Mouse (Mus musculus) CH12.LX (cell line): ENCODE results near the gene Rnf10. TPM values are rescaled to one million over a fixed set of nuclear protein-coding genes. Genes with fewer than 3 reads are reported as not detected.
A peak's percentile ranks its signal among the peaks of the same experiment; 100 is the strongest.

Experiments used
- DNase-seq: peaks from one replicate; pipeline ENCODE4 v3.0.0-alpha.2; 2013; ENCODE audit errors: extremely low read depth
- H3K27ac ChIP-seq: 2 replicates; pipeline ENCODE4 v1.5.1; 2012; ENCODE audit warnings: low read depth, mild to moderate bottlenecking, control low read depth, moderate library complexity; ENCODE audit not compliant: insufficient read depth
- H3K27me3 ChIP-seq: replicated peaks from 2 replicates; pipeline ENCODE3; 2012; ENCODE audit warnings: inconsistent platforms
- H3K36me3 ChIP-seq, 2 experiments: replicated peaks in 1 of 2; 2 replicates each; pipeline versions ENCODE3 to v1.6.1; 2012; ENCODE audit warnings: inconsistent platforms in 1 of 2, low read length in 1 of 2, mild to moderate bottlenecking in 1 of 2, mixed read lengths in 1 of 2, moderate library complexity in 1 of 2; ENCODE audit not compliant: control insufficient read depth in 1 of 2, insufficient read depth in 1 of 2
- H3K4me1 ChIP-seq, 2 experiments: 2 replicates each; pipeline ENCODE4 v1.6.1; 2012; ENCODE audit warnings: inconsistent platforms in 1 of 2, moderate library complexity in 1 of 2; ENCODE audit not compliant: insufficient read depth in 2 of 2, control insufficient read depth in 1 of 2
- H3K4me2 ChIP-seq: 2 replicates; pipeline ENCODE4 v1.6.1; 2012; ENCODE audit warnings: low read depth, mild to moderate bottlenecking, control low read depth; ENCODE audit not compliant: poor library complexity, insufficient read depth, severe bottlenecking
- H3K4me3 ChIP-seq, 3 experiments: fragments of 150-350 bp in 1 of 3; sonication (generic) in 1 of 3; replicated peaks in 1 of 3; 2 replicates each; pipeline versions ENCODE3 to v1.5.1; 2011 to 2012; ENCODE audit warnings: low read depth in 2 of 3, low read length in 2 of 3, mild to moderate bottlenecking in 2 of 3, moderate library complexity in 2 of 3, control low read depth in 1 of 3, improper control_type of control experiment in 1 of 3, inconsistent platforms in 1 of 3, mixed read lengths in 1 of 3; ENCODE audit not compliant: poor library complexity in 1 of 3
- H3K79me2 ChIP-seq: replicated peaks from 2 replicates; pipeline ENCODE4 v1.6.1; 2012; ENCODE audit warnings: mild to moderate bottlenecking, moderate library complexity; ENCODE audit not compliant: control insufficient read depth, poor library complexity, insufficient read depth, severe bottlenecking; ENCODE audit errors: extremely low read depth
- H3K9ac ChIP-seq: 2 replicates; pipeline ENCODE4 v1.6.1; 2012; ENCODE audit warnings: low read depth, mild to moderate bottlenecking, control low read depth, moderate library complexity; ENCODE audit not compliant: insufficient read depth
- H3K9me3 ChIP-seq: replicated peaks from 2 replicates; pipeline ENCODE3; 2012; ENCODE audit warnings: low read length, inconsistent platforms, mixed read lengths
- BHLHE40 ChIP-seq: IDR thresholded peaks from 2 replicates; pipeline ENCODE4 v1.6.1; 2011; ENCODE audit warnings: mild to moderate bottlenecking, low read depth, low read length, improper control_type of control experiment
- CHD1 ChIP-seq: IDR thresholded peaks from 2 replicates; pipeline ENCODE4 v1.6.1; 2012; ENCODE audit warnings: low read depth, low read length, improper control_type of control experiment, inconsistent platforms
- E2F4 ChIP-seq: IDR thresholded peaks from 2 replicates; pipeline ENCODE4 v1.6.1; 2011; ENCODE audit warnings: low read depth, low read length, improper control_type of control experiment; ENCODE audit not compliant: insufficient replicate concordance
- EP300 ChIP-seq: IDR thresholded peaks from 2 replicates; pipeline ENCODE4 v1.6.1; 2011; ENCODE audit warnings: low read length, improper control_type of control experiment
- ETS1 ChIP-seq: conservative IDR thresholded peaks from 2 replicates; pipeline ENCODE4 v1.6.1; 2012; ENCODE audit warnings: low read depth, mild to moderate bottlenecking, inconsistent platforms, low read length, improper control_type of control experiment, moderate library complexity
- GABPA ChIP-seq: IDR thresholded peaks from 2 replicates; pipeline ENCODE4 v1.6.1; 2012; ENCODE audit warnings: low read depth, low read length, improper control_type of control experiment, inconsistent platforms; ENCODE audit not compliant: insufficient replicate concordance
- HCFC1 ChIP-seq: IDR thresholded peaks from 2 replicates; pipeline ENCODE4 v1.6.1; 2012; ENCODE audit warnings: low read depth, mild to moderate bottlenecking, inconsistent platforms, low read length, improper control_type of control experiment
- JUN ChIP-seq: IDR thresholded peaks from 2 replicates; pipeline ENCODE4 v1.6.1; 2011; ENCODE audit warnings: low read depth, mild to moderate bottlenecking, low read length, improper control_type of control experiment, moderate library complexity; ENCODE audit not compliant: insufficient read depth
- JUND ChIP-seq: conservative IDR thresholded peaks from 2 replicates; pipeline ENCODE4 v1.6.1; 2011; ENCODE audit warnings: low read depth, low read length, improper control_type of control experiment
- MAFK ChIP-seq: IDR thresholded peaks from 2 replicates; pipeline ENCODE4 v1.6.1; 2011; ENCODE audit warnings: low read length, improper control_type of control experiment; ENCODE audit not compliant: insufficient replicate concordance
- MAZ ChIP-seq: IDR thresholded peaks from 2 replicates; pipeline ENCODE4 v1.6.1; 2012; ENCODE audit warnings: low read depth, mild to moderate bottlenecking, inconsistent platforms, low read length, improper control_type of control experiment, moderate library complexity
- MEF2A ChIP-seq: IDR thresholded peaks from 2 replicates; pipeline ENCODE4 v1.6.1; 2014; ENCODE audit warnings: low read depth, mild to moderate bottlenecking, inconsistent platforms, low read length, improper control_type of control experiment, borderline replicate concordance
- MXI1 ChIP-seq: IDR thresholded peaks from 2 replicates; pipeline ENCODE4 v1.6.1; 2011; ENCODE audit warnings: mild to moderate bottlenecking, low read depth, low read length, improper control_type of control experiment
- MYC ChIP-seq: IDR thresholded peaks from 2 replicates; pipeline ENCODE4 v1.6.1; 2011; ENCODE audit warnings: low read depth, mild to moderate bottlenecking, improper control_type of control experiment, low read length
- NRF1 ChIP-seq: IDR thresholded peaks from 2 replicates; pipeline ENCODE4 v1.6.1; 2014; ENCODE audit warnings: low read depth, mild to moderate bottlenecking, inconsistent platforms, low read length, improper control_type of control experiment, moderate library complexity
- PAX5 ChIP-seq: IDR thresholded peaks from 2 replicates; pipeline ENCODE4 v1.6.1; 2012; ENCODE audit warnings: low read length, inconsistent platforms, mixed read lengths
- POLR2A ChIP-seq: IDR thresholded peaks from 2 replicates; pipeline ENCODE4 v1.6.1; 2011; ENCODE audit warnings: low read depth, mild to moderate bottlenecking, improper control_type of control experiment, low read length
- RCOR1 ChIP-seq: conservative IDR thresholded peaks from 2 replicates; pipeline ENCODE4 v1.6.1; 2012; ENCODE audit warnings: low read depth, mild to moderate bottlenecking, inconsistent platforms, low read length, improper control_type of control experiment
- SIN3A ChIP-seq: IDR thresholded peaks from 2 replicates; pipeline ENCODE4 v1.6.1; 2012; ENCODE audit warnings: low read length, improper control_type of control experiment, inconsistent platforms
- SMC3 ChIP-seq: IDR thresholded peaks from 2 replicates; pipeline ENCODE4 v1.6.1; 2011; ENCODE audit warnings: low read depth, low read length, improper control_type of control experiment
- TCF12 ChIP-seq: IDR thresholded peaks from 2 replicates; pipeline ENCODE4 v1.6.1; 2014; ENCODE audit warnings: low read depth, mild to moderate bottlenecking, inconsistent platforms, low read length, improper control_type of control experiment
- UBTF ChIP-seq: IDR thresholded peaks from 2 replicates; pipeline ENCODE4 v1.6.1; 2012; ENCODE audit warnings: low read depth, mild to moderate bottlenecking, inconsistent platforms, low read length, improper control_type of control experiment, moderate library complexity
- USF1 ChIP-seq: IDR thresholded peaks from 2 replicates; pipeline ENCODE4 v1.6.1; 2014; ENCODE audit warnings: low read depth, mild to moderate bottlenecking, inconsistent platforms, low read length, improper control_type of control experiment
- USF2 ChIP-seq: conservative IDR thresholded peaks from 2 replicates; pipeline ENCODE4 v1.6.1; 2011; ENCODE audit warnings: low read depth, low read length, improper control_type of control experiment
- ZC3H11A ChIP-seq: IDR thresholded peaks from 2 replicates; pipeline ENCODE4 v1.6.1; 2012; ENCODE audit warnings: low read depth, mild to moderate bottlenecking, inconsistent platforms, low read length, improper control_type of control experiment
- ZKSCAN1 ChIP-seq: IDR thresholded peaks from 2 replicates; pipeline ENCODE4 v1.6.1; 2012; ENCODE audit warnings: low read depth, inconsistent platforms, low read length, improper control_type of control experiment, borderline replicate concordance
- ZMIZ1 ChIP-seq: IDR thresholded peaks from 2 replicates; pipeline ENCODE4 v1.6.1; 2012; ENCODE audit warnings: low read depth, mild to moderate bottlenecking, inconsistent platforms, low read length, improper control_type of control experiment
- ZNF384 ChIP-seq: IDR thresholded peaks from 2 replicates; pipeline ENCODE4 v1.6.1; 2012; ENCODE audit warnings: low read depth, low read length, improper control_type of control experiment, inconsistent platforms
- dilution Hi-C: fragments of 300-500 bp; cut with MboI; formaldehyde crosslinking; loops from 2 replicates; pipeline ENCODE4 v1.14.3; 2020; ENCODE audit warnings: low sequenced_read_pairs; ENCODE audit not compliant: extremely low pct_unique_long_range_greater_than_20kb, extremely low pct_ligation_motif_present
- in situ Hi-C: fragments of 300-500 bp; cut with MboI; formaldehyde crosslinking; loops from 3 replicates; pipeline ENCODE4 v1.14.3; 2019; ENCODE audit warnings: low sequenced_read_pairs, low pct_ligation_motif_present, low pct_unique_long_range_greater_than_20kb, mixed read lengths
- polyA plus RNA-seq: library from polyadenylated mRNA; unstranded; fragments of >175 nt; gene quantifications from 2 replicates; pipeline ENCODE4 v1.2.1, GENCODE M21; 2012; ENCODE audit warnings: low read depth; ENCODE audit not compliant: insufficient read length
- total RNA-seq, 2 experiments: library from RNA; depleted of rRNA; stranded (reverse); fragments of 300-350 nt in 1 of 2; fragments of >200 nt in 1 of 2; gene quantifications; 2 replicates each; pipeline ENCODE4 v1.2.3; 2012 to 2014

The Rnf10 gene
- total and polyA plus RNA-seq, 3 experiments = 38.5 to 187 (median 63.6) TPM

DNA sequence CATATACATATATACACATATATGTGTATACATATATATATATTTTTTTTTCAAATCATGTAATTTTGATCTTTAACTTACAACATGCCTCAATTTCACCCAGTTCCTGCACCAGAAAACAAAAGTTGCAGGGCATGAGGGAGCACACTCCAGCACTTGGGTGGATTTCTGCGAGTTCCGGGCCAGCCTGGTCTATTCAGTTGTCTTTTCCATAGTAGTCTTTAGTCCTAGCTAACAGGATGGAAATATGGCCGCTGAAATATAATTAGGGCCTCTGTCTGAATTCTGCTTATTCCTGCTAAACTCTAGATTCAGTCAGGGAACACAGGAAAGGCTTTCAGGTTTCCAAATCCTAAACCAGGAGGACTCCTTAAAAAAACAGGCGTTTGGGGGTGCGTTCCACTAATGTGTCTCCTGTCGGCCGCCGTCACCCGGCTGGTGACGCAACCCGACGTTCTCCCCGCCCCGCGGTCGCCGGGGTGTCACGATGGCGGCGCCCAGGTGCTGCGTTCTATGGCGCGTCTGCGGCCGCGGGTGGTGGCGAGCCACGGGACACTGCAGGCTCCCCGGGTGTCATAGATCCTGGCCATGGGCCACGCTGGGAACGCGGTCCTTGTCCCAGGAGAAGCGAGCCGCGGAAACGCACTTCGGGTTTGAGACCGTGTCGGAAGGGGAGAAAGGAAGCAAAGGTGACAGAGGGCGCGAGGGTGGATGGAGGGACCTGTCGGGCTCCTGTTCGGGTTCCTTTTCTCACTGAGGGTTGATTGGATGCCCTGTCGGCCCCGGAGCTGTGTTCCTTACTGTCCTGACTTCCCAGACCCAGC is 6.7 kb upstream of the Rnf10 start, which contains the start of gene Coq5 (continued):
- no peak for TF ChIP-seq RCOR1
- peak; percentile 90 for TF ChIP-seq HCFC1
- TF ChIP-seq ZC3H11A = no peak
- TF ChIP-seq EP300 = no peak
- TF ChIP-seq USF2 = no peak
- TF ChIP-seq PAX5 = no peak
- peak; percentile 57; the same call in 1 of the 2 replicates for TF ChIP-seq ZMIZ1
- peak; percentile 87 for TF ChIP-seq POLR2A
- no peak for TF ChIP-seq UBTF
- TF ChIP-seq MAZ = no peak; the same call in 1 of the 2 replicates
- 0 out of 2 replicates have a peak, but pooled peaks have one; percentile 13 for TF ChIP-seq MAFK
- no peak for TF ChIP-seq SMC3
- 0 out of 2 replicates have a peak, but pooled peaks have one; percentile 43 for TF ChIP-seq MEF2A
- TF ChIP-seq NRF1 = peak; percentile 68
- TF ChIP-seq BHLHE40 = no peak
- 0 out of 2 replicates have a peak, but pooled peaks have one; percentile 27 for TF ChIP-seq ETS1
- peak; percentile 91 for TF ChIP-seq MXI1
- no peak; the same call in 1 of the 2 replicates for TF ChIP-seq GABPA
- no peak for TF ChIP-seq ZKSCAN1
- TF ChIP-seq USF1 = 0 out of 2 replicates have a peak, but pooled peaks have one; percentile 3
- TF ChIP-seq, all 38 proteins: peak for 18

DNA sequence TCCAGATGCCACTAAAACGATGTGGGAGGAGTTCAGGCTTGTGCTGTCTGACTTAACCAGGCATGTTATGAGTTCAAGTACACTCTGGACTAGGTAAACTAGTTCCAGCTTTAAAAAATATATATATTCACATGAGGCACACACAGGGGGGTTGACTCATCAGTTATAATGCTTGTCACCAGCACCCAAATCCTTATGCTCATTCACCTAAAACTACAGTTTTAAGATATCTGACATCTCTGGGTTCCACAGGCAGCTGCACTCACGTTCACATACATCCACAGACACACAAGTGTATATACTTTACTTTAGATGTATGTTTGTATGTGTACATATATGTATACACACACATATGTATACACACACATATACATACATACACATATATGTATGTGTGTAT is 6.1 kb upstream of the Rnf10 start:
- no peak overlapping the region for H3K27ac ChIP-seq
- H3K9ac ChIP-seq = no peak overlapping the region
- no peak for DNase-seq
- dilution Hi-C loops = no loop called here
- peaks cover 2% of the 10 kb centered on the region for H3K9me3 ChIP-seq
- in situ Hi-C loops = no loop called here
- H3K36me3 ChIP-seq = peaks cover 6 to 16% of the 10 kb centered on the region in 2 experiments
- H3K4me1 ChIP-seq = peaks cover 7 to 37% of the 10 kb centered on the region in 2 experiments
- H3K27me3 ChIP-seq = no peaks in the 10 kb centered on the region
- no peak overlapping the region for H3K4me3 ChIP-seq
- H3K4me2 ChIP-seq = no peak overlapping the region
- no peak for TF ChIP-seq MAZ
- no peak for TF ChIP-seq EP300
- no peak for TF ChIP-seq MAFK
- TF ChIP-seq TCF12 = no peak
- no peak for TF ChIP-seq SMC3
- TF ChIP-seq CHD1 = no peak
- no peak for TF ChIP-seq JUN
- TF ChIP-seq MXI1 = no peak
- TF ChIP-seq GABPA = no peak
- no peak for TF ChIP-seq ZNF384
- TF ChIP-seq BHLHE40 = no peak
- TF ChIP-seq USF1 = no peak
- no peak for TF ChIP-seq ZC3H11A
- no peak for TF ChIP-seq ZMIZ1
- no peak for TF ChIP-seq JUND
- no peak for TF ChIP-seq SIN3A
- no peak for TF ChIP-seq MYC
- TF ChIP-seq E2F4 = no peak
- TF ChIP-seq, all 38 proteins: peak for 0
- H3K79me2 ChIP-seq = peaks cover 22% of the 10 kb centered on the region
